Mouse (Mus musculus): ENCODE measurements at regions not wholly inside any gene's neighbourhood (a gene's known extent, or its start where the extent isn't known, plus 50 kb on each side); places are given as distances from the start of the nearest gene placed in this dataset.

- TF ChIP-seq CTCF (IDR thresholded peaks at IDR 0.05; ENCODE audit: control insufficient read depth, insufficient read depth, insufficient read length) (no peak), FOSL1 (IDR thresholded peaks at IDR 0.05; ENCODE audit: insufficient read depth, low read length, poor library complexity, severe bottlenecking) (no peak), MAX (IDR thresholded peaks at IDR 0.05) (no peak), CEBPB (IDR thresholded peaks at IDR 0.05; ENCODE audit: low read depth) (no peak), USF1 (IDR thresholded peaks at IDR 0.05; ENCODE audit: low read depth) (no peak), MYOD1 (IDR thresholded peaks at IDR 0.05; ENCODE audit: control insufficient read depth, insufficient read length, low read depth) (no peak)
Observed at GRCm38 (mm10) chr8:126743296-126743695, 149.5 kb upstream of the Irf2bp2 start.
